Mouse (Mus musculus): ENCODE data around the gene Txndc15. TPM values are rescaled to one million over a fixed set of nuclear protein-coding genes. Genes with fewer than 3 reads are reported as not detected.

Gene Txndc15
- polyA plus RNA-seq, 1 experiment = 23.9 TPM

DNA sequence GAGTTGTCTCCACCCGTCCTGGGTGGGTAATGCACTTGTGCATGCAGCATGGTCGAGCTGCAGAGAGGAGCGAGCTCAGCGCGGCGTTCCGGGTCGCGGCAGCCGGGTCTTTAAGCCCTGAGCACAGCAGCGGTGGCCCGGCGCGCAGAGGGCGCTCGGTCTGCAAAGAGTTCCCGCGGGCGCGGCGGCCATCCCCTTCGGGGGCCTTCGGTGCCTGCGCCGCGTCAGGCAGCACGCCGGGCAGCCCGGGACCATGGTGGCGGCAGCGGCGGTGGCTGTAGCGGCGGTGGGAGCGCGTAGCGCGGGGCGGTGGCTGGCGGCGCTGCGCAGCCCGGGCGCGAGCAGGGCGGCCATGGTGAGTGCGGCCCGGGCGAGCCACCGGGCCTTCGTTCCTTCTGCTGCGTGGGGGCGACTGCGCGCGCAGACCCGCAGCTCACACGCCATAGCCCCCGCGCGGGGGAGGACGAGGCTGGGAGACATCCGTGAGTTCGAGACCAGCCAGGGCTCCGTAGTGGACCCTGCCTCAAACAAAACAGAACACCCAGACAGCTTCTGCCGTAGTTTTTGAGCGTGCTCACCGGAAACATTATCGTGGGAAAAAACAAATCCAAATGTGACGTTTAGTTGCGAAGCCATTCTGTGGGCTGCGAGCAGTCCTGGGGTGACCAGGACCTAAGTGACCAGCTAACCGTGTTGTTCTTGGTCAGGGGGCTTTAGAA, 12.8 kb downstream of the Txndc15 start, which contains the start of gene Pcbd2:
Gene Pcbd2, plus strand, starts transcription at position 249 of the 719 bp plus-strand sequence.
- WGBS = under 1% methylated on average over 73 of the region's 73 CpGs
- peak; percentile 33 for DNase-seq (ENCODE audit: low read depth, low spot score)

DNA sequence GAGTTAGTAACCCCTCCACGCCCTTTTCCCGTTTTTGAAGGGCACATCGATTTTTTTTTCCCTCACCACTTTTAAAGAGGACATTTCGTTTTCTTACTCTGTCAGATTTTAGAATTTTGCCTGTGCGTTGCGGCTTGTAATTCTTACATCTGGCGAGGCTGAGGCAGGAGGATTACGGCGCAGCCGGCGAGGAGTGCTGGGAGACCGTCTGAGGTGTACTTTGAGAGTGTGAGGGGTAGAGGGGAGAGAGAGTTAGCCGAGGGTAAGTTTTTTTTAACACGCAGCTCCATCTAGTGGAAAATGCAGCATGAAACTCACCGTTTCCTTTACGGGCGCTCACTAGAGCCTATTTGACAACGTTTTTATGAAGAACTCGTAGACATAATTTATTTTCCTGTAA, 13.4 kb downstream of the Txndc15 start:
- under 1% methylated on average over 19 of the region's 19 CpGs for WGBS
- peak; percentile 51 for DNase-seq (ENCODE audit: low read depth, low spot score)

DNA sequence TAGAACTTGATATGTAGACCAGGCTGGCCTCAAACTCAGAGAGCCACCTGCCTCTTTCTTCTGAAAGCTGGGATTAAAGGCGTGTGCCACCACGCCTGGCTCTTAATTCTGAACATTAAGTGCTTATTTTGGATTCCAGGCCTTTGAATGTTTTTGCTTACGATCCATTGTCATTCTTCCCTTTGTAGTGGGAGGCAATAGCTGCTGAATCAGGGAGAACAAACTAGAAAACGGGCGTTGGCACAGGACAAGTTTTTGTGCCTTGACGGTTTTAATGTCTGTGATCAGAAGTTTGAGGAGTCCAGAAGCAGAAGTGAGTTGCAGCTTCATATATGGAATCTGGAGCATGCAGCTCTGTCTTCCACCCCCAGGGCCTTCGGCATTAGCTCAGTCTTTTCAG, 16.3 kb downstream of the Txndc15 start:
- 90% methylated on average over 7 of the region's 7 CpGs for WGBS
- DNase-seq (ENCODE audit: low read depth, low spot score) = no peak

DNA sequence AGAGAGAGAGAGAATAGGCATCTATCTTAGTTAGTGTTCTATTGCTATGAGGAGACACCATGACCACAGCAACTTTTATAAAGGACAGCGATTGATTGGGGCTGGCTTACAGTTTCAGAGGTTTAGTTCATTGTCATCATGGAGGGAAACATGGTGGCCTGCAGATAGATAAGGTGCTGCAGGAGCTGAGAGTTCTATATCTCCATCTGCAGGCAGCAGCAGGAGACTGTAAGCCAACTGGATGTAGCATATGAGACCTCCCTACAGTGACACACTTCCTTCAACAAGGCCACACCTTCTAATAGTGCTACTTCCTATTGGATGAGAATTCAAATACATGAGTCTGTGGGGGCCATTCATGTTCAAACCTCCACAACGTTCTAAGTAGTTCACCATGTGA, 17.7 kb downstream of the Txndc15 start:
- DNase-seq (ENCODE audit: low read depth, low spot score) = no peak
- WGBS = 85% methylated on average over 2 of the region's 2 CpGs

DNA sequence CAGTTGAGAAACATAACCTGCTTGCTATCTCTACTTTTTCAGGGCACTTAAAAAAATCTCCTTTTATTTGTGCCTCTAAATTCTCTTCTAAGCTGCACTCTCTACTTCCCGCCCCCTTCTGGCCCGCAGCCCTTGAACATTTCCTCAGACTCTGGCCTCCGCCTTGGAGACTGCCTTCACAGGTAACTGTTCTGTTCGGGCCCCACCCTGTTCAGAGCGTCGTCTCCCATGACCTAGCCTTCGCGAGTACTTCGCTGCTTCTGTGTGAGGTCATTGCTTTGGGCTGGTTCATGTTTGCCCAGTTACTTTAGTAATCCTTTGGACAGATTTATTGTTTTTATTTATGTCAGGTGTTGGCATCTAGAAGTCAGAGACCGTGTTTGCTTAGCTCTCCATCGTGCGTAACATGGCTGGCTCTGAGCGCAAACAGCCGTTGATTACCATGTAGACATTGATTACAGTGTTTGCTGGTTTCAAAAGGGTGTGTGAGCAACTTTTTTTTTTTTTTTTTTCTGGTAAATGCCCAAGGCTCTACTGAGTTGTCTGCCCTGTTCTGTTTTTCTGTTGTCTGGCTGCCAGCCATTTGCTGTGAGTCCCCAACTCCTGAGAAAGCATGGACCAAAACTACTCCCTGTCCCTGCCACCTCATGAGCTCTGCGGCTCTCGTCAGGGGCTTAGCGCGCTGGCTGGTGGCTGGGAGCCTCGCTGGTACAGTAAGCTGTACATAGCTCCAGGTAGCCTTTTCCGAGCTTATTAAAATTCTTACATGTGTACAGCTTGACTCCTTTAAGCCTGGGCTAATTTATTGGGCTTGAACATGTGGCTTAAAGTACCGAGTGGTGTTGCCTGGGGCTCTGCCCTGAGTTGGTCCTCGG, 19.4 kb downstream of the Txndc15 start:
- WGBS = 32% methylated on average over 22 of the region's 22 CpGs
- DNase-seq (ENCODE audit: low read depth, low spot score) = peak; percentile 64

DNA sequence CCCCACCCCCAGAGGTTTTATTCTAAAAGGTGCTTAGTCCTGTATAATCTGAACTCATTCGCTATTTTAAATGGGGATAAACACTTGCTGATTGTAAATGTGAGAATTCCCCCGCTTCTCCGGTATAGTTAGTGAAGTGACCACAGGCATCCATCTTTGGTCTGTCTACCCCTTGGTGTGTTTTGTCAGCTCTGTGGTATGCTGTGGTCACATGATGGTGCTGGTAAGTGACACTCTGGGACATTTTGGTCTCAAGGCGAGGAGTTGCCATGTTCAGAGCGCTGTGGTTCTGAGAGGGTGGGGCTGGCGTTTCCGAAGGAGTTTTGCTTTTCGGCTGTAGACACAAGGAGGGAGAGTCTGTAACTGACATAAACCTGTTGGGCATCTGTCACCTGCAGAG, 23.4 kb downstream of the Txndc15 start:
- DNase-seq (ENCODE audit: low read depth, low spot score) = no peak
- 93% methylated on average over 8 of the region's 8 CpGs for WGBS

DNA sequence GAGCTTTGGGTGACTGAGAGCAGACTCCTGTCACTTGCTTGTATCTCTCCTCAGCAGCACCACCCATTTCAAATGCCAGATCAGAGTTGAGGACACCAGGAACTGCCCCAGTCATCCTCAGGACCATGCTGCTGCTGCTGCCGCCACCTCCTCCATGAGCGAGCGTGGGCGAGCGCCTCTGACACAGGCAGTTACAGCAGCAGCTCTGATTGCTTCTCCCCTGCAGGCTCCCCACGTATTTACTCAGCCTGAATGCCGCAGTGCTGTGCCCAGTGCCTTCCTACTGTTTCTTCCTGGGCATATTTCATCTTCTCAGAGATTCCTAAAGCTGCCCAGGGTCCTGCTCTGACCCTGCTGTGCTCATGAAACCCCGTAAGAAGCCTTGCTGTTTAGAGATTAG, 27.9 kb downstream of the Txndc15 start:
- DNase-seq (ENCODE audit: low read depth, low spot score) = no peak
- 82% methylated on average over 8 of the region's 8 CpGs for WGBS

DNA sequence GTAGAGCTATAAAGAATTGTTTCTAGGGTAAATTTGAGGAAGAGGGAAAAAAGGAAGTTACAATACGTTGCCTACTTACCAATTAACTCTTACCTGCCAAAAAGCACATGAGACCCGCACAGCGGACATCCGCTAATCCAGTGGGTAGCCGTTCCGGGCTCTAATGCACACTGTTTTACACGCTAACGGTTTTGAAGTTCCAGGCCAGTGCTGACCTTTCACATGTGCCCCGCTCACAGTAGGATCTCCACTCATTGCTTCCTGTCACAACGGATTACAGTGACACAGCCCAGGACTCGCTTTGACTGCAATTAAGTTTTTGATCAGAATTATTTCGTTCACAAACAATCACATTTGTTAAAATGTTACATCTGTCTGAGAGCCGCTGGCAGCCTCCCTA, 39.9 kb downstream of the Txndc15 start:
- 75% methylated on average over 13 of the region's 13 CpGs for WGBS

DNA sequence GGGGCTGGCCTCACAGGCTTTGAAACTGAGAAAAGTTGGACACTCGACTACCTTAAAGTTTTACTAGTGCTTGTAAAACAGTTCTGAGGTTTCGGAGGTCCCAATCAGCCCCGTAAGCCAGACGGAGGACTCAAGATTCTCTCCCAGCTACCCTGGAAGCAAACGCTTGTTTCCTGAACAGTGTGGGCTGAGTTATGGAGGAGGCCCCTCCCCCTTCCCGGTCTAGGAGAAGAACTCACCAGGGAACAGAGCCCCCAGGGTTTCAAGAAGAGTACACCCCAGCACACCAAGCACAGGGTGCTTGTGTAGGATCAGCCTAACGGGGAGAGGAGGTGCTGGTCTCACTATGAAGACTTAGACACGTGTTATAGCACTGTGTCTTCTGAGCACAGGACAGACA, 42.3 kb downstream of the Txndc15 start:
- WGBS = 37% methylated on average over 8 of the region's 8 CpGs
- DNase-seq (ENCODE audit: low read depth, low spot score) = no peak

More for the DNA sequence above, 39.9 kb downstream of the Txndc15 start:
- no peak for DNase-seq (ENCODE audit: low read depth, low spot score)

DNA sequence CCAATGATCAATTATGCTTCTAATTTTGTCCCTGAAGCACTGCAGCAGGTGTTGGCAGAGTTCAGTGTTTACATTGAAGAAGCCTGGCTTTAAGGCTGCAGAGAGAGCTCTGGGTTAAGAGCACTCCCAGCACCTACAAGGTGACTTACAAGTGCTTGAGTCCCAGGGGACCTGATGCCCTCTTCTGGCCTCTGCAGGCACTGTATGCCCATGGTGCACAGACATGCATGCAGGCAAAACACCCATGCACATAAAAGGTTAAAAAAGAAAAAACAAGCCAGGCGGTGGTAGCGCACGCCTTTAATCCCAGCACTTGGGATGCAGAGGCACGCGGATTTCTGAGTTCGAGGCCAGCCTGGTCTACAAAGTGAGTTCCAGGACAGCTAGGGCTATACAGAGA, 43.2 kb downstream of the Txndc15 start:
- 89% methylated on average over 6 of the region's 6 CpGs for WGBS
- no peak for DNase-seq (ENCODE audit: low read depth, low spot score)

DNA sequence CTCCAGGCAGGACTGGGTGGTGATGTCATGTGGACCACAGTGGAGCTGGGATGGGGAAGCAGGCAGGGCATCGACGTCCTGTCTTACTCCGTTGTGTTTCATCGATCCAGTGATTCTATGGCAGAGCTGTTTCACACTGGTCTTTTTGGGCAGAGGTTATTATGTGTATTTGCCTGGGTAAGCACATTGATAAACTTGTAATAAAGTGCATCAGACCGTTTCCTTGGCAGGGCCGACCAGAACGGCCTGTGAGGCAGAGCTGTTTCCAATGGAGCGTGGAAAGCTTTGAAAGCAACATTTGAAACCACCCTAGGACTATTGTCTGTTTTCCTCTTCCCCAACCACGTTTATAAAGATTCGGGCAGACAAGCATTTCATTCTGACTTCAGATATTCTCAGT, 46.1 kb downstream of the Txndc15 start:
- no peak for DNase-seq (ENCODE audit: low read depth, low spot score)
- WGBS = 58% methylated on average over 10 of the region's 10 CpGs

DNA sequence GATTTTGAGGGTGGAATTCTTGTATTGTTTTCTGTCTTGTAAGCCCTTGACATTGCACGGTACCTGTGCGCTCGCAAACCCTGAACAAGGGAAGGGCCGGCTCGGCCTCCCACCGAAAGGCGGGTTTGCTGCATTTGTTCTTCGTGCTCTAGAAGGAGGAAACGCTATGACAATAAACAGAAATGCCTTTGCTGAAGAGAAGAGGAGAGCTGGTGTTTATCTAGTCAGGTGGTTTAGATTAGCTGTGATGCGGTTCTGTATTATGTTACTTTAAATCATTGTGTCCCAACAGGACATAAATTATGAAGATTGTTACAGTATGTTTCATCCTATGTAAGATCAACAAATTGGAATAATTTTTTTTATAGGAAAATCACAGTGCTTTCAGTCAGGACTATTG, 47.0 kb downstream of the Txndc15 start:
- 73% methylated on average over 10 of the region's 10 CpGs for WGBS
- no peak for DNase-seq (ENCODE audit: low read depth, low spot score)

DNA sequence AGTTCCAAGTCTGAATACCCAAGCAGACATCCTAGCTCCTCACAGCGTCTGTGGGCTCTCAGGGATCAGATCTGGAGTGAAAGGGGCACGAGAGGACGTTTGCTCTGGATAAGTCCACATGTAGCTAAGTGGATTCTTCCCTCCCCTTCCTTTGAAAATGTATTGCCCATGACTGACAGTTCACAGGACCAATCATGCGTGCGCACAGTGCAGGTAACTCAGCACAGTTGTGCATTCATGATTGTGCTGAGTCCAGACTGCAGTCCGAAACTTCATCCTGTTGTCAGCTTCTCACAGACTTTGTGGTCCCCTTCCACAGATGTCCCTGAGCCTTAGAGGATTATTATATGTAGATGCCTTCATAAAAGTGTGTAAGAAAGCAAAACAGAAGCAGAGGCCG, 59.9 kb downstream of the Txndc15 start:
- DNase-seq (ENCODE audit: low read depth, low spot score) = no peak
- 87% methylated on average over 7 of the region's 7 CpGs for WGBS

DNA sequence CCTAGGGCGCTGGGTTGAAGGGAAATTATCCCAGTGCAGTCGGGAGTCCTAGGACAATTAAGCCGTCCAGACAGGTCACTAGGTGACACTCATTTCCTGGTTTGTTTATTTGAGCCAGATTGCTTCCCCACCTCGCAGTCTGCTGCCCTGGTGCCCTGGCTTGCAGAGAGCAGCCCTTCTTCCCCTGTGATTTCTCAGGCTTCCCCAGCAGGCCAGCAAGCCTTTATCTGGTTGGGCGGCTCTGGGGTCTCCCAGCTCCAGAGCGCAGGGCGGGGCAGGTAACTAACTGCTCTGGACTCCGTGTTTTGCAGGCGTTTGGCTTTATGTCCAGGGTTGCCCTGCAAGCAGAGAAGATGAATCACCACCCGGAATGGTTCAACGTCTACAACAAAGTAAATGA, 60.6 kb downstream of the Txndc15 start:
- WGBS = 35% methylated on average over 11 of the region's 11 CpGs

More for the DNA sequence above, 60.6 kb downstream of the Txndc15 start:
- DNase-seq (ENCODE audit: low read depth, low spot score) = no peak

Other genes with a start within 250 kb of the Txndc15 start
- 8.0 and 8.2 TPM in 2 replicates for gene Dbn1, start 226.5 kb upstream of the Txndc15 start, polyA plus RNA-seq (2012; rRNA removed)
- gene Pdlim7, start 201.0 kb upstream of the Txndc15 start, polyA plus RNA-seq (2012; rRNA removed) = 72.4 and 77.3 TPM in 2 replicates
- gene Dok3, start 185.4 kb upstream of the Txndc15 start, polyA plus RNA-seq (2012; rRNA removed) = 20.3 and 20.9 TPM in 2 replicates
- gene Ddx41, start 178.0 kb upstream of the Txndc15 start, polyA plus RNA-seq (2012; rRNA removed) = 48.3 and 53.7 TPM in 2 replicates
- 59.6 and 62.7 TPM in 2 replicates for gene Fam193b, start 143.5 kb upstream of the Txndc15 start, polyA plus RNA-seq (2012; rRNA removed)
- gene Tmed9, start 140.9 kb upstream of the Txndc15 start, polyA plus RNA-seq (2012; rRNA removed) = 86.6 and 105 TPM in 2 replicates
- gene B4galt7, start 114.8 kb upstream of the Txndc15 start, polyA plus RNA-seq (2012; rRNA removed) = 19.0 and 21.8 TPM in 2 replicates
- gene Caml, start 91.6 kb upstream of the Txndc15 start, polyA plus RNA-seq (2012; rRNA removed) = 17.6 TPM in 2 replicates
- gene Ddx46, start 79.6 kb upstream of the Txndc15 start, polyA plus RNA-seq (2012; rRNA removed) = 8.4 and 13.6 TPM in 2 replicates
- 12.1 and 18.5 TPM in 2 replicates for gene B230219D22Rik, start 21.5 kb upstream of the Txndc15 start, polyA plus RNA-seq (2012; rRNA removed)
- gene Pcbd2, start 12.7 kb downstream of the Txndc15 start, polyA plus RNA-seq (2012; rRNA removed) = 28.3 and 41.6 TPM in 2 replicates
- 0.06 TPM in 1 of 2 replicates, not detected in the other for gene Catsper3, start 69.9 kb downstream of the Txndc15 start, polyA plus RNA-seq (2012; rRNA removed)
- gene Pitx1, start 121.5 kb downstream of the Txndc15 start, polyA plus RNA-seq (2012; rRNA removed) = 10.3 and 11.3 TPM in 2 replicates

Data from large intestine, adult 2 months (tissue).